Mouse (Mus musculus) embryonic facial prominence, embryonic 12.5 days (tissue): Measurements from ENCODE around the gene Pip4k2a. TPM values are rescaled to one million over a fixed set of nuclear protein-coding genes. Genes with fewer than 3 reads are reported as not detected.
"Not testable (repeated sequence)": the region's sequence is repeated elsewhere in the genome, so short reads cannot be mapped to it uniquely, and the experiment has no call there.

Experiments
- ATAC-seq: fragments of 200-750 bp; cut with Nextera tagmentation; 2 replicates; pipeline ENCODE4 v1.8.0; 2017; ENCODE audit not compliant: insufficient number of reproducible peaks, insufficient read depth, low FRiP score, low TSS enrichment
- H3K27ac ChIP-seq: fragments of 300-500 bp; sonication (generic); 2 replicates; pipeline ENCODE4 v1.5.1; 2016; ENCODE audit warnings: mild to moderate bottlenecking
- H3K27me3 ChIP-seq: fragments of 300-500 bp; sonication (generic); 2 replicates; pipeline ENCODE4 v1.6.1; 2016; ENCODE audit warnings: mild to moderate bottlenecking, moderate library complexity
- H3K36me3 ChIP-seq: fragments of 300-500 bp; sonication (generic); 2 replicates; pipeline ENCODE4 v1.6.1; 2016; ENCODE audit warnings: mild to moderate bottlenecking
- H3K4me1 ChIP-seq: fragments of 300-500 bp; sonication (generic); 2 replicates; pipeline ENCODE4 v1.6.1; 2016
- H3K4me2 ChIP-seq: fragments of 300-500 bp; sonication (generic); replicated peaks from 2 replicates; pipeline ENCODE4 v1.6.1; 2016; ENCODE audit warnings: mild to moderate bottlenecking, moderate library complexity
- H3K4me3 ChIP-seq: fragments of 300-500 bp; sonication (generic); 2 replicates; pipeline ENCODE4 v1.5.1; 2016; ENCODE audit warnings: mild to moderate bottlenecking
- H3K9ac ChIP-seq: fragments of 300-500 bp; sonication (generic); 2 replicates; pipeline ENCODE4 v1.6.1; 2016; ENCODE audit warnings: mild to moderate bottlenecking, moderate library complexity
- H3K9me3 ChIP-seq: fragments of 300-500 bp; sonication (generic); 2 replicates; pipeline ENCODE4 v1.6.1; 2016; ENCODE audit warnings: mild to moderate bottlenecking, moderate library complexity
- WGBS: fragments of 180-500 bp; shearing (Covaris S2); methylation state at CpG from one replicate; pipeline ENCODE4 v1.1.7; 2016; 5-methylcytosine and 5-hydroxymethylcytosine counted together
- polyA plus RNA-seq: library from polyadenylated mRNA; unstranded; fragments of >200 nt; fragmentation: Nextera tagmentation; extraction: Ambion mirVana; gene quantifications from 2 replicates; pipeline ENCODE4 v1.2.1, GENCODE M21; 2016

Pip4k2a gene
- 9.4 and 10.2 TPM in 2 replicates for polyA plus RNA-seq

GRCm38 (mm10) chr2:18998054-18998478, at the start of gene Pip4k2a, which contains the start of gene 4930426L09Rik:
TSS of gene Pip4k2a (minus strand) at chr2:18998126.
TSS of gene 4930426L09Rik (plus strand) at chr2:18998343.
- under 1% methylated on average over 63 of the region's 66 CpGs for WGBS
- Histone ChIP-seq H3K27ac (peak within 1 kb of the TSS; percentile 87), H3K36me3 (no peaks in the 10 kb centered on the region), H3K4me3 (peak within 1 kb of the TSS; percentile 74), H3K27me3 (peaks cover 4% of the 10 kb centered on the region; the same call in 1 of the 2 replicates), H3K4me2 (peak within 1 kb of the TSS; percentile 95), H3K9me3 (no peaks in the 10 kb centered on the region), H3K4me1 (peaks cover 15% of the 10 kb centered on the region), H3K9ac (peak within 1 kb of the TSS; percentile 82)
- ATAC-seq: peak; percentile 97

- H3K27me3 ChIP-seq: no peaks in the 10 kb centered on the region
- no peaks in the 10 kb centered on the region; the same call in 1 of the 2 replicates for H3K4me1 ChIP-seq
- no peak overlapping the region for H3K4me3 ChIP-seq
- no peak overlapping the region for H3K4me2 ChIP-seq
- no peak for ATAC-seq
- H3K36me3 ChIP-seq: no peaks in the 10 kb centered on the region
- 64% methylated on average over 4 of the region's 4 CpGs for WGBS
- H3K9ac ChIP-seq: no peak overlapping the region
- H3K27ac ChIP-seq: no peak overlapping the region
- no peaks in the 10 kb centered on the region for H3K9me3 ChIP-seq
These were observed 40.1 kb upstream of the Pip4k2a start for GRCm38 (mm10) chr2:19037907-19038570.

GRCm38 (mm10) chr2:19037430-19037829, 39.5 kb upstream of the Pip4k2a start:
- H3K27me3 ChIP-seq: no peaks in the 10 kb centered on the region
- H3K4me1 ChIP-seq: no peaks in the 10 kb centered on the region; the same call in 1 of the 2 replicates
- no peak overlapping the region for H3K27ac ChIP-seq
- H3K36me3 ChIP-seq: no peaks in the 10 kb centered on the region
- no peak overlapping the region for H3K9ac ChIP-seq
- H3K9me3 ChIP-seq: no peaks in the 10 kb centered on the region
- no peak overlapping the region for H3K4me2 ChIP-seq
- no peak for ATAC-seq
- no peak overlapping the region for H3K4me3 ChIP-seq
- WGBS: 58% methylated on average over 4 of the region's 4 CpGs

GRCm38 (mm10) chr2:19024807-19025206, 26.9 kb upstream of the Pip4k2a start:
- Histone ChIP-seq H3K27ac (no peak overlapping the region), H3K9me3 (no peaks in the 10 kb centered on the region), H3K9ac (no peak overlapping the region), H3K4me1 (no peaks in the 10 kb centered on the region), H3K4me3 (no peak overlapping the region), H3K36me3 (no peaks in the 10 kb centered on the region), H3K27me3 (no peaks in the 10 kb centered on the region), H3K4me2 (no peak overlapping the region)
- WGBS: 75% methylated on average over 2 of the region's 2 CpGs
- no peak for ATAC-seq

- WGBS: 68% methylated on average over 2 of the region's 2 CpGs
- Histone ChIP-seq H3K27me3 (no peaks in the 10 kb centered on the region), H3K27ac (no peak overlapping the region), H3K4me3 (no peak overlapping the region), H3K9me3 (no peaks in the 10 kb centered on the region), H3K36me3 (no peaks in the 10 kb centered on the region), H3K4me2 (no peak overlapping the region), H3K9ac (no peak overlapping the region), H3K4me1 (no peaks in the 10 kb centered on the region)
- ATAC-seq: no peak
These were observed 20.1 kb upstream of the Pip4k2a start for GRCm38 (mm10) chr2:19018034-19018433.

- no peak for ATAC-seq
- WGBS: 61% methylated on average over 1 of the region's 1 CpGs
- Histone ChIP-seq H3K4me1 (no peaks in the 10 kb centered on the region), H3K4me2 (no peak overlapping the region), H3K36me3 (no peaks in the 10 kb centered on the region), H3K9ac (no peak overlapping the region), H3K27ac (no peak overlapping the region), H3K27me3 (no peaks in the 10 kb centered on the region), H3K9me3 (no peaks in the 10 kb centered on the region), H3K4me3 (no peak overlapping the region)
These were observed 18.9 kb upstream of the Pip4k2a start for GRCm38 (mm10) chr2:19016839-19017238.

- H3K4me2 ChIP-seq: no peak overlapping the region
- no peak for ATAC-seq
- no peak overlapping the region for H3K4me3 ChIP-seq
- no peaks in the 10 kb centered on the region for H3K4me1 ChIP-seq
- no peaks in the 10 kb centered on the region for H3K9me3 ChIP-seq
- no peaks in the 10 kb centered on the region for H3K27me3 ChIP-seq
- H3K36me3 ChIP-seq: no peaks in the 10 kb centered on the region
- no peak overlapping the region for H3K27ac ChIP-seq
- WGBS: 84% methylated on average over 5 of the region's 5 CpGs
- H3K9ac ChIP-seq: no peak overlapping the region
These were observed 18.4 kb upstream of the Pip4k2a start for GRCm38 (mm10) chr2:19016348-19016747.

GRCm38 (mm10) chr2:19011443-19011842, 13.5 kb upstream of the Pip4k2a start:
- H3K9ac ChIP-seq: no peak overlapping the region
- no peak for ATAC-seq
- 82% methylated on average over 6 of the region's 6 CpGs for WGBS
- H3K4me2 ChIP-seq: no peak overlapping the region
- H3K4me3 ChIP-seq: no peak overlapping the region
- no peaks in the 10 kb centered on the region for H3K4me1 ChIP-seq
- H3K27ac ChIP-seq: no peak overlapping the region
- no peaks in the 10 kb centered on the region for H3K9me3 ChIP-seq
- no peaks in the 10 kb centered on the region for H3K36me3 ChIP-seq
- H3K27me3 ChIP-seq: no peaks in the 10 kb centered on the region; the same call in 1 of the 2 replicates

GRCm38 (mm10) chr2:19010541-19010940, 12.6 kb upstream of the Pip4k2a start:
- H3K27ac ChIP-seq, H3K36me3 ChIP-seq, H3K9ac ChIP-seq, H3K4me3 ChIP-seq, H3K4me1 ChIP-seq, H3K4me2 ChIP-seq, H3K9me3 ChIP-seq, H3K27me3 ChIP-seq, ATAC-seq: not testable (repeated sequence)
- 70% methylated on average over 1 of the region's 1 CpGs for WGBS

- WGBS: 72% methylated on average over 4 of the region's 4 CpGs
- H3K9me3 ChIP-seq: no peaks in the 10 kb centered on the region
- no peaks in the 10 kb centered on the region for H3K36me3 ChIP-seq
- no peak overlapping the region for H3K9ac ChIP-seq
- no peak overlapping the region for H3K27ac ChIP-seq
- no peaks in the 10 kb centered on the region for H3K4me1 ChIP-seq
- H3K27me3 ChIP-seq: peaks cover 4% of the 10 kb centered on the region
- no peak overlapping the region for H3K4me3 ChIP-seq
- ATAC-seq: no peak
- no peak overlapping the region for H3K4me2 ChIP-seq
These were observed 9.7 kb upstream of the Pip4k2a start for GRCm38 (mm10) chr2:19007580-19007979.

GRCm38 (mm10) chr2:19006124-19006523, 8.2 kb upstream of the Pip4k2a start:
- no peaks in the 10 kb centered on the region for H3K4me1 ChIP-seq
- WGBS: 76% methylated on average over 7 of the region's 7 CpGs
- no peaks in the 10 kb centered on the region for H3K9me3 ChIP-seq
- no peak overlapping the region for H3K27ac ChIP-seq
- no peak overlapping the region for H3K9ac ChIP-seq
- ATAC-seq: no peak
- peaks cover 4% of the 10 kb centered on the region for H3K27me3 ChIP-seq
- no peak overlapping the region for H3K4me2 ChIP-seq
- no peaks in the 10 kb centered on the region for H3K36me3 ChIP-seq
- no peak overlapping the region for H3K4me3 ChIP-seq

- no peak overlapping the region for H3K4me3 ChIP-seq
- WGBS: 74% methylated on average over 10 of the region's 10 CpGs
- H3K9me3 ChIP-seq: no peaks in the 10 kb centered on the region
- H3K4me1 ChIP-seq: no peaks in the 10 kb centered on the region
- H3K9ac ChIP-seq: no peak overlapping the region
- no peak overlapping the region for H3K27ac ChIP-seq
- no peaks in the 10 kb centered on the region for H3K36me3 ChIP-seq
- H3K27me3 ChIP-seq: peaks cover 4% of the 10 kb centered on the region
- no peak for ATAC-seq
- no peak overlapping the region for H3K4me2 ChIP-seq
These were observed 6.9 kb upstream of the Pip4k2a start for GRCm38 (mm10) chr2:19004801-19005200.
